Mouse (Mus musculus) urinary bladder, postnatal 4 days (tissue): ENCODE results near the gene Tmem54.

Experiments
- DNase-seq, 2 experiments: peaks; one replicate each; pipeline ENCODE4 v3.0.0; 2021 to 2022; ENCODE audit warnings: low spot score in 2 of 2

Tmem54 gene

DNA sequence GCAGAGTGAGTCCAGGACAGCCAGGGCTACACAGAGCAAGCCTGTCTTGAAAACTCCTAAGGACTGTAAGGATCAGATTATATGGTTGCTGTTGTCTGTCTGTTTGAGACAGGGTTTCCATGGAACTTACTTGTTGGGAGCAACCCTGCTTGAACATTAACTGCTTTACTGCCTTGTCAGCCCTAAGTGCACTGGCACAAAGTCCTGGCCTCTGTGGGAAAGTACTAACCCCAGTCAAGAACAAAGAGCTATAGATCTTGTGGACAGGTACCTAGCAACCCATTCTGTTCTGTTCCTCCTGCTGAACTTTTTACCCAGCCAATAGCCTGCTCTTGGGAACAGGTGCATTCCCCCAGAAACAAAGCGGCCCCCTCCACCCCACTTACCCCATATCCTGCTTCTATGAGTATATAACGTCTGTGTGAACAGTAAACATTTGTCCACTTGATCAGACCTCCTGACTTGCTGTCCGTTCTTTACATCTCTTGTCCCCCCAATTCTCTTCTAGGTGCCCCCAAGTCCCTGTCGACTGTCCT, 46.0 kb downstream of the Tmem54 start:
- DNase-seq, result no peak

DNA sequence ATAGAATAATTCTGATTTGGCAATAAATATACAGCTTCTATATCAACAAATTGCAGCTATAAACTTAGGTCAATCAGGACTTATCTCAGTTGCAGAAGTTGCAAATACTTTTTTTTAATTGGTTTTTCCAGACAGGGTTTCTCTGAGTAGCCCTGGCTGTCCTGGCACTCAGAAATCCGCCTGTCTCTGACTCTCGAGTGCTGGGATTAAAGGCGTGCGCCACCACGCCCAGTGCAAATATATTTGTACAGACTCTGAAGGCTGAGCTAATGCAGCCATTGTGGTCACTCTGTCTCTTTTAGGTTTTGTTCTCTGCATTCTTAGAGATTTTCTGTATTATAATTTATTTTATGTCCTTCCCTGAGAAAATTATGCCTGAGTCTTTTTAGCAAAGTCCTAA, 52.2 kb downstream of the Tmem54 start:
- no peak for DNase-seq

DNA sequence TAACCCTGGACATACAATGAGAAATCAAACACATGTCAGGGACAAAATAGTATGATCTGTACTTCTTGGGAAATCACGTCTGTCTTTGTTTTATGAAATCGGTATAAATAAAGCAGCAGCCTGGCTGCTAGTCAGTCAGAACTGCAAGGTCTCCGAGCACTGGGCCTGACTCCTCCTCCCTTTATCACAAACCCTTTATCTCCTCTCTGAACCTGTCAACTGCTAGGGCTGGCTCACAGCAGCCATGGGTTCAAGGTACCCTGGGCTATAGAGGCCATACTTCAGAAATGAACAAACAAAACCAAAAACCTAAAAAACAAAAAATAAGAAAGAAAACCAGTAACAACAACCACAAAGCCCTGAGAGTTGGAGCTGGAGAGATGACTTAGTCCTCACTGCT, 53.2 kb downstream of the Tmem54 start:
- DNase-seq, result no peak

DNA sequence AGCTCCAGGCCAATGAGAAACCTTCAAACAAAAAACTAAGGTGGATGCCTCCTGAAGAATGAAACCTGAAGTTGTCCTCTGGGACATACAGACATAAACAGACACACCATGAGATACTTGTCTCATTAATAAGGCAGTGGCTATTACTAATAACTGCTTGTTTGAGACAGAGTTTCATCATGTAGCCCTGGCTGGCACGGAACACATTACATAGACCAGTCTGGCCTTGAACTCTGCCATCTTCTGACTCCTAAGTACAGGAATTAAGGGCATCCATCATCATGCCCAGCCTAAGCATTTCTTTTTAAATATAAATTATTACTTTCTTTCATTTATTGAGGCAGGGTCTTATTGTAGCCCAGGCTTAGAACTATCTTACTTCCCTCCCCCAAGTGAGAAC, 55.7 kb downstream of the Tmem54 start:
- no peak for DNase-seq
